Mouse (Mus musculus): Measurements from ENCODE around the gene Cwh43. TPM values are rescaled to one million over a fixed set of nuclear protein-coding genes. Genes with fewer than 3 reads are reported as not detected.

Gene Cwh43
- polyA plus RNA-seq, 1 experiment = not detected

- Histone ChIP-seq H3K36me3 (replicated peaks; ENCODE audit: low read length) (no peaks in the 10 kb centered on the region), H3K4me1 (no peaks in the 10 kb centered on the region), H3K9me3 (no peaks in the 10 kb centered on the region), H3K4me3 (replicated peaks) (no peak overlapping the region), H3K27me3 (replicated peaks) (peaks cover 33% of the 10 kb centered on the region)
- TF ChIP-seq GATA1 (IDR thresholded peaks at IDR 0.05; ENCODE audit: borderline replicate concordance, low read length) (no peak), FLI1 (IDR thresholded peaks at IDR 0.05; ENCODE audit: low read length) (no peak)
These were observed 8.3 kb downstream of the Cwh43 start for GRCm38 (mm10) chr5:73414172-73414571.

- H3K4me3 ChIP-seq (replicated peaks) = no peak overlapping the region
- H3K36me3 ChIP-seq (replicated peaks; ENCODE audit: low read length) = no peaks in the 10 kb centered on the region
- H3K27me3 ChIP-seq (replicated peaks) = peaks cover 25% of the 10 kb centered on the region
- H3K9me3 ChIP-seq = 0 out of 2 replicates have a peak, but pooled peaks cover 3% of the 10 kb centered on the region
- TF ChIP-seq FLI1 (IDR thresholded peaks at IDR 0.05; ENCODE audit: low read length) (no peak), GATA1 (IDR thresholded peaks at IDR 0.05; ENCODE audit: borderline replicate concordance, low read length) (no peak)
- H3K4me1 ChIP-seq = no peaks in the 10 kb centered on the region
These were observed 13.3 kb downstream of the Cwh43 start for GRCm38 (mm10) chr5:73419045-73419695.

- Histone ChIP-seq H3K4me3 (replicated peaks) (no peak overlapping the region), H3K27me3 (replicated peaks) (peaks cover 11% of the 10 kb centered on the region), H3K4me1 (peaks cover 4% of the 10 kb centered on the region; the same call in 1 of the 2 replicates), H3K9me3 (no peaks in the 10 kb centered on the region), H3K36me3 (replicated peaks; ENCODE audit: low read length) (no peaks in the 10 kb centered on the region)
- TF ChIP-seq FLI1 (IDR thresholded peaks at IDR 0.05; ENCODE audit: low read length) (no peak), GATA1 (IDR thresholded peaks at IDR 0.05; ENCODE audit: borderline replicate concordance, low read length) (no peak)
These were observed 20.9 kb downstream of the Cwh43 start for GRCm38 (mm10) chr5:73426824-73427223.

DNA sequence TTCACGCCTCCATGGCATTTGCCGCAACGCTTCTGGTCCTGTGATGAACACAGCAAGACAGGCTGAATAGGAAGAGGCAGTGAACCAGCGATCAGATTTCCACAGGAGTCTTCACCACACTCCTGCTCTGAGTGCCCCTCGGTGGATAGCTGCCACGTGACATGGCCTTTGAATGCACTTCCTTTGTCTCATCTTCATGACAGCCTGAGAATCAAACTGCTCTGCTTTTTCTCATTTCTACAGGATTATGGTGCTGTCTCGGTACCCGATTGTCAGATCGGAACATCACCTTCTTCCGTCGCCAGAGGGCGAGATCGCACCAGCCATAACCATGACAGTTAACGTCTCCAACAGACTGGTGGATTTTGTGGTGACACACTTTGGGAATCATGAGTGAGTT, 25.7 kb downstream of the Cwh43 start:
- H3K4me3 ChIP-seq (replicated peaks) = peak overlapping the region; percentile 31
- peaks cover 36% of the 10 kb centered on the region for H3K27me3 ChIP-seq (replicated peaks)
- peaks cover 7% of the 10 kb centered on the region; the same call in 1 of the 2 replicates for H3K4me1 ChIP-seq
- H3K36me3 ChIP-seq (replicated peaks; ENCODE audit: low read length) = no peaks in the 10 kb centered on the region
- no peaks in the 10 kb centered on the region for H3K9me3 ChIP-seq
- TF ChIP-seq FLI1 (IDR thresholded peaks at IDR 0.05; ENCODE audit: low read length) (no peak), GATA1 (IDR thresholded peaks at IDR 0.05; ENCODE audit: borderline replicate concordance, low read length) (no peak)

GRCm38 (mm10) chr5:73432805-73433204, 26.9 kb downstream of the Cwh43 start:
- TF ChIP-seq FLI1 (IDR thresholded peaks at IDR 0.05; ENCODE audit: low read length) (no peak), GATA1 (IDR thresholded peaks at IDR 0.05; ENCODE audit: borderline replicate concordance, low read length) (no peak)
- Histone ChIP-seq H3K9me3 (no peaks in the 10 kb centered on the region), H3K4me1 (peaks cover 7% of the 10 kb centered on the region; the same call in 1 of the 2 replicates), H3K4me3 (replicated peaks) (no peak overlapping the region), H3K27me3 (replicated peaks) (peaks cover 40% of the 10 kb centered on the region), H3K36me3 (replicated peaks; ENCODE audit: low read length) (no peaks in the 10 kb centered on the region)

DNA sequence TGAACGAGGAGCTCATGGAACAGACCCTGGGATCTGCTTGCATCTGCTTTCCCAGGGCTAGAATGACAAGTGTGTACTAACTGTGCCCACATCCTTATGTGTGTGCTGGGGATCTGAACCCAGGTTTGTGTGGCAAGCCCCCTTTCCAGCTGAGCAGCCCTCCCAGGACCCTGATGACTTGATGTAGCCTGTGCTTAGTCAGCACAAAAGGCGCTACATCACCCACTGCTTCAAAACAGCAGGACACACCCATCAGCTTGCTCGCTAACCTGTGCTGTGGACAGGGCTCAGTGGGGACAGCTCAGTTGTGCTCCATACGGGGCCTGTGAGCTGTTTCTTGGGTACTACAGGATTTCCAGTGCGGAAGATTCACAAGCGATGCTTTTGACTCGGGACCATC, 28.9 kb downstream of the Cwh43 start:
- no peaks in the 10 kb centered on the region for H3K9me3 ChIP-seq
- peaks cover 7% of the 10 kb centered on the region; the same call in 1 of the 2 replicates for H3K4me1 ChIP-seq
- no peak for TF ChIP-seq GATA1 (IDR thresholded peaks at IDR 0.05; ENCODE audit: borderline replicate concordance, low read length)
- TF ChIP-seq FLI1 (IDR thresholded peaks at IDR 0.05; ENCODE audit: low read length) = no peak
- peaks cover 37% of the 10 kb centered on the region for H3K27me3 ChIP-seq (replicated peaks)
- H3K36me3 ChIP-seq (replicated peaks; ENCODE audit: low read length) = no peaks in the 10 kb centered on the region
- H3K4me3 ChIP-seq (replicated peaks) = no peak overlapping the region

DNA sequence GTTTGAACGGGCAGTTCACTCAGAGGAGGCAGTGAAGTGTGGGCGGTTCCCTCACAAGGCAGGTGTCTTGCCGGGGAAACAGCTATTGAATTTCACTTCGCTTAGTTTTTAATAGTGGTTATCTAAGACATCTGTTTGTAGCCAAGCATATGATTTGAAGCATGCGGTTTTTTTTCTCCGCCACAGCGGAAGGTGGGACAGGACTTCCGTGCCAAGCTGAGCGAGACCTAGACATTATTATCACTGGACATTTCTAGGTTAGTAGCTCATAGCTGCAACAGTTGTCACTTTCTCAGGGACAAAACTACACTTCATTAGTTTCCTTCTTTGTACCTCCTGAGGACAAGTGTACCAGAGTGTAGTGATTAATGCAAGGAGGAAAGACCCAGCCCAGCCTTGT, 36.3 kb downstream of the Cwh43 start:
- peaks cover 3% of the 10 kb centered on the region; the same call in 1 of the 2 replicates for H3K9me3 ChIP-seq
- peaks cover 21% of the 10 kb centered on the region for H3K27me3 ChIP-seq (replicated peaks)
- no peaks in the 10 kb centered on the region for H3K4me1 ChIP-seq
- H3K36me3 ChIP-seq (replicated peaks; ENCODE audit: low read length) = no peaks in the 10 kb centered on the region
- H3K4me3 ChIP-seq (replicated peaks) = no peak overlapping the region
- TF ChIP-seq FLI1 (IDR thresholded peaks at IDR 0.05; ENCODE audit: low read length) (no peak), GATA1 (IDR thresholded peaks at IDR 0.05; ENCODE audit: borderline replicate concordance, low read length) (no peak)

GRCm38 (mm10) chr5:73450276-73450675, 44.4 kb downstream of the Cwh43 start:
- peaks cover 4% of the 10 kb centered on the region for H3K27me3 ChIP-seq (replicated peaks)
- peaks cover 6% of the 10 kb centered on the region for H3K4me1 ChIP-seq
- no peak overlapping the region for H3K4me3 ChIP-seq (replicated peaks)
- no peaks in the 10 kb centered on the region for H3K9me3 ChIP-seq
- no peaks in the 10 kb centered on the region for H3K36me3 ChIP-seq (replicated peaks; ENCODE audit: low read length)
- no peak for TF ChIP-seq FLI1 (IDR thresholded peaks at IDR 0.05; ENCODE audit: low read length)
- TF ChIP-seq GATA1 (IDR thresholded peaks at IDR 0.05; ENCODE audit: borderline replicate concordance, low read length) = no peak

GRCm38 (mm10) chr5:73454502-73455306, 48.8 kb downstream of the Cwh43 start:
- TF ChIP-seq FLI1 (IDR thresholded peaks at IDR 0.05; ENCODE audit: low read length) (no peak), GATA1 (IDR thresholded peaks at IDR 0.05; ENCODE audit: borderline replicate concordance, low read length) (no peak)
- H3K36me3 ChIP-seq (replicated peaks; ENCODE audit: low read length) = no peaks in the 10 kb centered on the region
- peaks cover 6% of the 10 kb centered on the region for H3K4me1 ChIP-seq
- peaks cover 2% of the 10 kb centered on the region for H3K27me3 ChIP-seq (replicated peaks)
- H3K9me3 ChIP-seq = no peaks in the 10 kb centered on the region
- no peak overlapping the region for H3K4me3 ChIP-seq (replicated peaks)

GRCm38 (mm10) chr5:73455307-73455687, 49.4 kb downstream of the Cwh43 start:
- Histone ChIP-seq H3K4me3 (replicated peaks) (no peak overlapping the region), H3K9me3 (no peaks in the 10 kb centered on the region), H3K27me3 (replicated peaks) (no peaks in the 10 kb centered on the region), H3K36me3 (replicated peaks; ENCODE audit: low read length) (no peaks in the 10 kb centered on the region), H3K4me1 (peaks cover 6% of the 10 kb centered on the region)
- TF ChIP-seq GATA1 (IDR thresholded peaks at IDR 0.05; ENCODE audit: borderline replicate concordance, low read length) (no peak), FLI1 (IDR thresholded peaks at IDR 0.05; ENCODE audit: low read length) (no peak)

Data from megakaryocyte, embryonic 14.5 days (primary cell).